Mouse (Mus musculus): ENCODE data around the gene Rab13.

GRCm38 (mm10) chr3:90208662-90209061 is 4.8 kb upstream of the Rab13 start:
- no peak for TF ChIP-seq CTCF (IDR thresholded peaks at IDR 0.05; ENCODE audit: extremely low read depth, insufficient read length, insufficient replicate concordance, low read depth, low read length)
- TF ChIP-seq POLR2A (IDR thresholded peaks at IDR 0.05; ENCODE audit: low read depth, low read length), result no peak

All from small intestine, adult 2 months (tissue).